Mouse (Mus musculus): Measurements from ENCODE around the gene Olfr481. TPM values are rescaled to one million over a fixed set of nuclear protein-coding genes. Genes with fewer than 3 reads are reported as not detected.

Gene Olfr481
- total RNA-seq (2023): not detected

GRCm38 (mm10) chr7:108079555-108079954 lies at the start of gene Olfr481:
TSS of gene Olfr481 (plus strand) at chr7:108079855.

GRCm38 (mm10) chr7:108033889-108034288 lies 45.8 kb upstream of the Olfr481 start, which contains the start of gene Olfr478:
TSS of gene Olfr478 (minus strand) at chr7:108033989.

GRCm38 (mm10) chr7:108050393-108050792 lies 29.3 kb upstream of the Olfr481 start, which contains the start of gene Olfr479:
TSS of gene Olfr479 (plus strand) at chr7:108050693.

GRCm38 (mm10) chr7:108067246-108067645 lies 12.4 kb upstream of the Olfr481 start, which contains the start of gene Olfr480:
TSS of gene Olfr480 (minus strand) at chr7:108067346.

GRCm38 (mm10) chr7:108097486-108097885 lies 17.8 kb downstream of the Olfr481 start, which contains the start of gene Olfr482:
TSS of gene Olfr482 (minus strand) at chr7:108097586.

GRCm38 (mm10) chr7:108100549-108100948 lies 20.9 kb downstream of the Olfr481 start, which contains the start of gene Olfr483:
TSS of gene Olfr483 (plus strand) at chr7:108100849.

GRCm38 (mm10) chr7:108127349-108127748 lies 47.7 kb downstream of the Olfr481 start, which contains the start of gene Olfr484:
TSS of gene Olfr484 (minus strand) at chr7:108127449.

Other genes starting within 250 kb of the Olfr481 start
- gene Olfr470, start 232.4 kb upstream of the Olfr481 start, total RNA-seq (2023): not detected
- gene Olfr472, start 182.0 kb upstream of the Olfr481 start, total RNA-seq (2023): 0.12 TPM
- gene Olfr473, start 149.4 kb upstream of the Olfr481 start, total RNA-seq (2023): not detected
- gene Olfr474, start 125.2 kb upstream of the Olfr481 start, total RNA-seq (2023): not detected
- not detected for gene Olfr476, start 115.1 kb upstream of the Olfr481 start, total RNA-seq (2023)
- gene Olfr477, start 93.2 kb upstream of the Olfr481 start, total RNA-seq (2023): not detected
- not detected for gene Olfr478, start 45.9 kb upstream of the Olfr481 start, total RNA-seq (2023)
- not detected for gene Olfr479, start 29.2 kb upstream of the Olfr481 start, total RNA-seq (2023)
- not detected for gene Olfr480, start 12.5 kb upstream of the Olfr481 start, total RNA-seq (2023)
- gene Olfr482, start 17.7 kb downstream of the Olfr481 start, total RNA-seq (2023): 1.5 TPM
- not detected for gene Olfr483, start 21.0 kb downstream of the Olfr481 start, total RNA-seq (2023)
- not detected for gene Olfr484, start 47.6 kb downstream of the Olfr481 start, total RNA-seq (2023)
- not detected for gene Olfr485, start 80.0 kb downstream of the Olfr481 start, total RNA-seq (2023)
- gene Olfr486, start 92.9 kb downstream of the Olfr481 start, total RNA-seq (2023): not detected
- gene Olfr487, start 134.8 kb downstream of the Olfr481 start, total RNA-seq (2023): not detected
- not detected for gene Olfr488, start 178.5 kb downstream of the Olfr481 start, total RNA-seq (2023)
- not detected for gene Olfr490, start 209.1 kb downstream of the Olfr481 start, total RNA-seq (2023)
- gene Olfr491, start 233.6 kb downstream of the Olfr481 start, total RNA-seq (2023): not detected
- gene Olfr492, start 243.8 kb downstream of the Olfr481 start, total RNA-seq (2023): not detected

Data from CD4-positive naive resting alpha-beta T cell, adult 57 days (primary cell).